Mouse (Mus musculus): ENCODE measurements around the gene Gm20517. TPM values are rescaled to one million over a fixed set of nuclear protein-coding genes. Genes with fewer than 3 reads are reported as not detected.

Gm20517 gene
- polyA plus RNA-seq, 1 experiment = 1.3 TPM

- no peak for TF ChIP-seq FOSL1 (IDR thresholded peaks at IDR 0.05; ENCODE audit: insufficient read depth, low read length, poor library complexity, severe bottlenecking)
- peak; percentile 24 for TF ChIP-seq CTCF (IDR thresholded peaks at IDR 0.05; ENCODE audit: control insufficient read depth, insufficient read depth, insufficient read length)
- Histone ChIP-seq H3K79me2 (ENCODE audit: control insufficient read depth, insufficient read depth) (no peaks in the 10 kb centered on the region), H3K36me3 (ENCODE audit: control insufficient read depth, insufficient read depth) (peaks cover 5% of the 10 kb centered on the region), H3K27me3 (ENCODE audit: control insufficient read depth, insufficient read depth, insufficient read length) (no peaks in the 10 kb centered on the region), H3K79me3 (ENCODE audit: low read depth) (no peaks in the 10 kb centered on the region), H3ac (ENCODE audit: control insufficient read depth, insufficient read length, low read depth) (no peak overlapping the region), H3K4me3 (ENCODE audit: insufficient read depth, poor library complexity, severe bottlenecking) (no peak overlapping the region)
Observed at GRCm38 (mm10) chr17:47676581-47676980, 65.2 kb downstream of the Gm20517 start.

GRCm38 (mm10) chr17:47678238-47678637 is 66.8 kb downstream of the Gm20517 start:
- no peak for TF ChIP-seq FOSL1 (IDR thresholded peaks at IDR 0.05; ENCODE audit: insufficient read depth, low read length, poor library complexity, severe bottlenecking)
- no peak for TF ChIP-seq CTCF (IDR thresholded peaks at IDR 0.05; ENCODE audit: control insufficient read depth, insufficient read depth, insufficient read length)
- no peak for TF ChIP-seq USF1 (IDR thresholded peaks at IDR 0.05; ENCODE audit: low read depth)
- TF ChIP-seq CEBPB (IDR thresholded peaks at IDR 0.05; ENCODE audit: low read depth) = no peak
- Histone ChIP-seq H3K36me3 (ENCODE audit: control insufficient read depth, insufficient read depth) (peaks cover 7% of the 10 kb centered on the region), H3K27me3 (ENCODE audit: control insufficient read depth, insufficient read depth, insufficient read length) (no peaks in the 10 kb centered on the region)

GRCm38 (mm10) chr17:47678702-47679101 is 67.3 kb downstream of the Gm20517 start:
- peaks cover 12% of the 10 kb centered on the region for H3K36me3 ChIP-seq (ENCODE audit: control insufficient read depth, insufficient read depth)

More at GRCm38 (mm10) chr17:47678238-47678637, 66.8 kb downstream of the Gm20517 start:
- no peak overlapping the region for H3K4me3 ChIP-seq (ENCODE audit: insufficient read depth, poor library complexity, severe bottlenecking)
- no peak overlapping the region for H3ac ChIP-seq (ENCODE audit: control insufficient read depth, insufficient read length, low read depth)
- no peaks in the 10 kb centered on the region for H3K79me2 ChIP-seq (ENCODE audit: control insufficient read depth, insufficient read depth)
- no peaks in the 10 kb centered on the region for H3K79me3 ChIP-seq (ENCODE audit: low read depth)

GRCm38 (mm10) chr17:47682836-47683235 is 71.4 kb downstream of the Gm20517 start:
- Histone ChIP-seq H3K79me2 (ENCODE audit: control insufficient read depth, insufficient read depth) (peaks cover 29% of the 10 kb centered on the region), H3K4me3 (ENCODE audit: insufficient read depth, poor library complexity, severe bottlenecking) (no peak overlapping the region), H3K79me3 (ENCODE audit: low read depth) (peaks cover 20% of the 10 kb centered on the region), H3K27me3 (ENCODE audit: control insufficient read depth, insufficient read depth, insufficient read length) (no peaks in the 10 kb centered on the region), H3K36me3 (ENCODE audit: control insufficient read depth, insufficient read depth) (peaks cover 32% of the 10 kb centered on the region), H3ac (ENCODE audit: control insufficient read depth, insufficient read length, low read depth) (no peak overlapping the region)
- TF ChIP-seq MYOG (IDR thresholded peaks at IDR 0.05; ENCODE audit: control insufficient read depth, extremely low read depth, insufficient read length) = no peak
- no peak for TF ChIP-seq MAX (IDR thresholded peaks at IDR 0.05)
- no peak for TF ChIP-seq MYOD1 (IDR thresholded peaks at IDR 0.05; ENCODE audit: control insufficient read depth, insufficient read length, low read depth)
- no peak for TF ChIP-seq CEBPB (IDR thresholded peaks at IDR 0.05; ENCODE audit: low read depth)
- no peak for TF ChIP-seq CTCF (IDR thresholded peaks at IDR 0.05; ENCODE audit: control insufficient read depth, insufficient read depth, insufficient read length)
- no peak for TF ChIP-seq FOSL1 (IDR thresholded peaks at IDR 0.05; ENCODE audit: insufficient read depth, low read length, poor library complexity, severe bottlenecking)
- TF ChIP-seq USF1 (IDR thresholded peaks at IDR 0.05; ENCODE audit: low read depth) = no peak

More at GRCm38 (mm10) chr17:47678702-47679101, 67.3 kb downstream of the Gm20517 start:
- Histone ChIP-seq H3K27me3 (ENCODE audit: control insufficient read depth, insufficient read depth, insufficient read length) (no peaks in the 10 kb centered on the region), H3ac (ENCODE audit: control insufficient read depth, insufficient read length, low read depth) (no peak overlapping the region), H3K4me3 (ENCODE audit: insufficient read depth, poor library complexity, severe bottlenecking) (no peak overlapping the region), H3K79me2 (ENCODE audit: control insufficient read depth, insufficient read depth) (no peaks in the 10 kb centered on the region), H3K79me3 (ENCODE audit: low read depth) (no peaks in the 10 kb centered on the region)
- TF ChIP-seq MYOD1 (IDR thresholded peaks at IDR 0.05; ENCODE audit: control insufficient read depth, insufficient read length, low read depth) (no peak), FOSL1 (IDR thresholded peaks at IDR 0.05; ENCODE audit: insufficient read depth, low read length, poor library complexity, severe bottlenecking) (no peak), CTCF (IDR thresholded peaks at IDR 0.05; ENCODE audit: control insufficient read depth, insufficient read depth, insufficient read length) (no peak), USF1 (IDR thresholded peaks at IDR 0.05; ENCODE audit: low read depth) (no peak), MAX (IDR thresholded peaks at IDR 0.05) (no peak), CEBPB (IDR thresholded peaks at IDR 0.05; ENCODE audit: low read depth) (no peak), MYOG (IDR thresholded peaks at IDR 0.05; ENCODE audit: control insufficient read depth, extremely low read depth, insufficient read length) (no peak)

- Histone ChIP-seq H3K36me3 (ENCODE audit: control insufficient read depth, insufficient read depth) (peaks cover 32% of the 10 kb centered on the region), H3ac (ENCODE audit: control insufficient read depth, insufficient read length, low read depth) (peak overlapping the region; percentile 82), H3K79me2 (ENCODE audit: control insufficient read depth, insufficient read depth) (peaks cover 29% of the 10 kb centered on the region), H3K4me3 (ENCODE audit: insufficient read depth, poor library complexity, severe bottlenecking) (peak overlapping the region; percentile 94), H3K79me3 (ENCODE audit: low read depth) (peaks cover 20% of the 10 kb centered on the region), H3K27me3 (ENCODE audit: control insufficient read depth, insufficient read depth, insufficient read length) (no peaks in the 10 kb centered on the region)
- TF ChIP-seq FOSL1 (IDR thresholded peaks at IDR 0.05; ENCODE audit: insufficient read depth, low read length, poor library complexity, severe bottlenecking) = no peak
- TF ChIP-seq CTCF (IDR thresholded peaks at IDR 0.05; ENCODE audit: control insufficient read depth, insufficient read depth, insufficient read length) = no peak
- peak; percentile 97 for TF ChIP-seq CEBPB (IDR thresholded peaks at IDR 0.05; ENCODE audit: low read depth)
- peak; percentile 52 for TF ChIP-seq USF1 (IDR thresholded peaks at IDR 0.05; ENCODE audit: low read depth)
- no peak for TF ChIP-seq MYOD1 (IDR thresholded peaks at IDR 0.05; ENCODE audit: control insufficient read depth, insufficient read length, low read depth)
- peak; percentile 35 for TF ChIP-seq MAX (IDR thresholded peaks at IDR 0.05)
- no peak for TF ChIP-seq MYOG (IDR thresholded peaks at IDR 0.05; ENCODE audit: control insufficient read depth, extremely low read depth, insufficient read length)
Observed at GRCm38 (mm10) chr17:47687409-47688343, 76.3 kb downstream of the Gm20517 start.

All from C2C12 (cell line).